Mouse (Mus musculus): ENCODE results near the gene Anxa2. TPM values are rescaled to one million over a fixed set of nuclear protein-coding genes. Genes with fewer than 3 reads are reported as not detected.

Anxa2 gene
- 243 and 282 TPM in 2 replicates for polyA plus RNA-seq (2014; fragmentation: Nextera tagmentation; extraction: Ambion mirVana)

GRCm38 (mm10) chr9:69453066-69453900 lies at the start of gene Anxa2:
Gene Anxa2, plus strand, starts transcription at chr9:69453620.
- Histone ChIP-seq H3K4me2 (replicated peaks; ENCODE audit: low read depth, low read length) (peak within 1 kb of the TSS; percentile 90), H3K9ac (ENCODE audit: low read depth, low read length) (peak within 1 kb of the TSS; percentile 63), H3K4me3 (ENCODE audit: low read depth, low read length) (peak within 1 kb of the TSS; percentile 48), H3K4me1 (replicated peaks; ENCODE audit: control insufficient read depth, insufficient read depth, low read length) (peaks cover 2% of the 10 kb centered on the region; the same call in 1 of the 2 replicates), H3K27me3 (ENCODE audit: control insufficient read depth, insufficient read depth, low read length) (peaks cover 18% of the 10 kb centered on the region), H3K9me3 (ENCODE audit: control insufficient read depth, low read length) (no peaks in the 10 kb centered on the region), H3K36me3 (ENCODE audit: control insufficient read depth, insufficient read depth, low read length) (no peaks in the 10 kb centered on the region), H3K27ac (ENCODE audit: low read depth, low read length) (peak within 1 kb of the TSS; percentile 67)
- ATAC-seq (ENCODE audit: low FRiP score) (peak; percentile 60; the same call in 1 of the 2 replicates), DNase-seq (ENCODE audit: low spot score) (peak; percentile 64)
- WGBS: 14% methylated on average over 31 of the region's 37 CpGs

- H3K9ac ChIP-seq (ENCODE audit: low read depth, low read length): no peak overlapping the region
- H3K36me3 ChIP-seq (ENCODE audit: control insufficient read depth, insufficient read depth, low read length): no peaks in the 10 kb centered on the region
- 79% methylated on average over 6 of the region's 6 CpGs for WGBS
- H3K4me2 ChIP-seq (replicated peaks; ENCODE audit: low read depth, low read length): no peak overlapping the region
- H3K27ac ChIP-seq (ENCODE audit: low read depth, low read length): no peak overlapping the region
- H3K9me3 ChIP-seq (ENCODE audit: control insufficient read depth, low read length): no peaks in the 10 kb centered on the region
- no peaks in the 10 kb centered on the region for H3K27me3 ChIP-seq (ENCODE audit: control insufficient read depth, insufficient read depth, low read length)
- DNase-seq (ENCODE audit: low spot score) (no peak), ATAC-seq (ENCODE audit: low FRiP score) (no peak)
- no peaks in the 10 kb centered on the region for H3K4me1 ChIP-seq (replicated peaks; ENCODE audit: control insufficient read depth, insufficient read depth, low read length)
- no peak overlapping the region for H3K4me3 ChIP-seq (ENCODE audit: low read depth, low read length)
Observed at GRCm38 (mm10) chr9:69404671-69405070, 48.7 kb upstream of the Anxa2 start.

GRCm38 (mm10) chr9:69419476-69419875 lies 33.9 kb upstream of the Anxa2 start:
- ATAC-seq (ENCODE audit: low FRiP score): no peak
- Histone ChIP-seq H3K27ac (ENCODE audit: low read depth, low read length) (no peak overlapping the region), H3K36me3 (ENCODE audit: control insufficient read depth, insufficient read depth, low read length) (0 out of 2 replicates have a peak, but pooled peaks cover 2% of the 10 kb centered on the region), H3K4me3 (ENCODE audit: low read depth, low read length) (no peak overlapping the region), H3K9me3 (ENCODE audit: control insufficient read depth, low read length) (no peaks in the 10 kb centered on the region), H3K4me1 (replicated peaks; ENCODE audit: control insufficient read depth, insufficient read depth, low read length) (no peaks in the 10 kb centered on the region), H3K9ac (ENCODE audit: low read depth, low read length) (no peak overlapping the region), H3K27me3 (ENCODE audit: control insufficient read depth, insufficient read depth, low read length) (no peaks in the 10 kb centered on the region), H3K4me2 (replicated peaks; ENCODE audit: low read depth, low read length) (no peak overlapping the region)
- DNase-seq (ENCODE audit: low spot score): no peak
- WGBS: 95% methylated on average over 1 of the region's 1 CpGs

GRCm38 (mm10) chr9:69430531-69430930 lies 22.9 kb upstream of the Anxa2 start:
- ATAC-seq (ENCODE audit: low FRiP score) (no peak), DNase-seq (ENCODE audit: low spot score) (no peak)
- Histone ChIP-seq H3K27me3 (ENCODE audit: control insufficient read depth, insufficient read depth, low read length) (no peaks in the 10 kb centered on the region), H3K4me2 (replicated peaks; ENCODE audit: low read depth, low read length) (no peak overlapping the region), H3K9me3 (ENCODE audit: control insufficient read depth, low read length) (no peaks in the 10 kb centered on the region), H3K9ac (ENCODE audit: low read depth, low read length) (no peak overlapping the region), H3K4me3 (ENCODE audit: low read depth, low read length) (no peak overlapping the region), H3K36me3 (ENCODE audit: control insufficient read depth, insufficient read depth, low read length) (no peaks in the 10 kb centered on the region), H3K4me1 (replicated peaks; ENCODE audit: control insufficient read depth, insufficient read depth, low read length) (no peaks in the 10 kb centered on the region), H3K27ac (ENCODE audit: low read depth, low read length) (no peak overlapping the region)
- 91% methylated on average over 3 of the region's 3 CpGs for WGBS

- peak; percentile 65 for DNase-seq (ENCODE audit: low spot score)
- Histone ChIP-seq H3K27ac (ENCODE audit: low read depth, low read length) (no peak overlapping the region; the same call in 1 of the 2 replicates), H3K4me3 (ENCODE audit: low read depth, low read length) (no peak overlapping the region), H3K4me1 (replicated peaks; ENCODE audit: control insufficient read depth, insufficient read depth, low read length) (no peaks in the 10 kb centered on the region), H3K36me3 (ENCODE audit: control insufficient read depth, insufficient read depth, low read length) (no peaks in the 10 kb centered on the region), H3K9ac (ENCODE audit: low read depth, low read length) (no peak overlapping the region), H3K27me3 (ENCODE audit: control insufficient read depth, insufficient read depth, low read length) (no peaks in the 10 kb centered on the region), H3K4me2 (replicated peaks; ENCODE audit: low read depth, low read length) (no peak overlapping the region), H3K9me3 (ENCODE audit: control insufficient read depth, low read length) (no peaks in the 10 kb centered on the region)
- no peak for ATAC-seq (ENCODE audit: low FRiP score)
- 28% methylated on average over 6 of the region's 6 CpGs for WGBS
Observed at GRCm38 (mm10) chr9:69431863-69432555, 21.4 kb upstream of the Anxa2 start.

GRCm38 (mm10) chr9:69435194-69435593 lies 18.2 kb upstream of the Anxa2 start:
- no peak overlapping the region for H3K4me2 ChIP-seq (replicated peaks; ENCODE audit: low read depth, low read length)
- H3K4me3 ChIP-seq (ENCODE audit: low read depth, low read length): no peak overlapping the region
- H3K9me3 ChIP-seq (ENCODE audit: control insufficient read depth, low read length): no peaks in the 10 kb centered on the region
- no peaks in the 10 kb centered on the region for H3K27me3 ChIP-seq (ENCODE audit: control insufficient read depth, insufficient read depth, low read length)
- no peaks in the 10 kb centered on the region for H3K36me3 ChIP-seq (ENCODE audit: control insufficient read depth, insufficient read depth, low read length)
- DNase-seq (ENCODE audit: low spot score) (no peak), ATAC-seq (ENCODE audit: low FRiP score) (no peak)
- no peak overlapping the region for H3K9ac ChIP-seq (ENCODE audit: low read depth, low read length)
- no peak overlapping the region for H3K27ac ChIP-seq (ENCODE audit: low read depth, low read length)
- WGBS: 69% methylated on average over 10 of the region's 10 CpGs
- H3K4me1 ChIP-seq (replicated peaks; ENCODE audit: control insufficient read depth, insufficient read depth, low read length): no peaks in the 10 kb centered on the region

- Histone ChIP-seq H3K4me1 (replicated peaks; ENCODE audit: control insufficient read depth, insufficient read depth, low read length) (no peaks in the 10 kb centered on the region), H3K36me3 (ENCODE audit: control insufficient read depth, insufficient read depth, low read length) (no peaks in the 10 kb centered on the region), H3K27ac (ENCODE audit: low read depth, low read length) (no peak overlapping the region), H3K9me3 (ENCODE audit: control insufficient read depth, low read length) (no peaks in the 10 kb centered on the region), H3K4me2 (replicated peaks; ENCODE audit: low read depth, low read length) (no peak overlapping the region), H3K4me3 (ENCODE audit: low read depth, low read length) (no peak overlapping the region), H3K27me3 (ENCODE audit: control insufficient read depth, insufficient read depth, low read length) (no peaks in the 10 kb centered on the region), H3K9ac (ENCODE audit: low read depth, low read length) (no peak overlapping the region)
- no peak for ATAC-seq (ENCODE audit: low FRiP score)
- no peak for DNase-seq (ENCODE audit: low spot score)
Observed at GRCm38 (mm10) chr9:69435662-69436061, 17.8 kb upstream of the Anxa2 start.

GRCm38 (mm10) chr9:69439805-69440357 lies 13.5 kb upstream of the Anxa2 start:
- Histone ChIP-seq H3K4me2 (replicated peaks; ENCODE audit: low read depth, low read length) (no peak overlapping the region), H3K4me3 (ENCODE audit: low read depth, low read length) (no peak overlapping the region), H3K27me3 (ENCODE audit: control insufficient read depth, insufficient read depth, low read length) (no peaks in the 10 kb centered on the region), H3K9me3 (ENCODE audit: control insufficient read depth, low read length) (no peaks in the 10 kb centered on the region), H3K27ac (ENCODE audit: low read depth, low read length) (no peak overlapping the region), H3K4me1 (replicated peaks; ENCODE audit: control insufficient read depth, insufficient read depth, low read length) (no peaks in the 10 kb centered on the region), H3K9ac (ENCODE audit: low read depth, low read length) (no peak overlapping the region), H3K36me3 (ENCODE audit: control insufficient read depth, insufficient read depth, low read length) (no peaks in the 10 kb centered on the region)
- DNase-seq (ENCODE audit: low spot score) (peak; percentile 32), ATAC-seq (ENCODE audit: low FRiP score) (no peak)
- 29% methylated on average over 7 of the region's 7 CpGs for WGBS
